8 mouse cellular contexts compared by ENCODE assay signal in the genomic region with DNA sequence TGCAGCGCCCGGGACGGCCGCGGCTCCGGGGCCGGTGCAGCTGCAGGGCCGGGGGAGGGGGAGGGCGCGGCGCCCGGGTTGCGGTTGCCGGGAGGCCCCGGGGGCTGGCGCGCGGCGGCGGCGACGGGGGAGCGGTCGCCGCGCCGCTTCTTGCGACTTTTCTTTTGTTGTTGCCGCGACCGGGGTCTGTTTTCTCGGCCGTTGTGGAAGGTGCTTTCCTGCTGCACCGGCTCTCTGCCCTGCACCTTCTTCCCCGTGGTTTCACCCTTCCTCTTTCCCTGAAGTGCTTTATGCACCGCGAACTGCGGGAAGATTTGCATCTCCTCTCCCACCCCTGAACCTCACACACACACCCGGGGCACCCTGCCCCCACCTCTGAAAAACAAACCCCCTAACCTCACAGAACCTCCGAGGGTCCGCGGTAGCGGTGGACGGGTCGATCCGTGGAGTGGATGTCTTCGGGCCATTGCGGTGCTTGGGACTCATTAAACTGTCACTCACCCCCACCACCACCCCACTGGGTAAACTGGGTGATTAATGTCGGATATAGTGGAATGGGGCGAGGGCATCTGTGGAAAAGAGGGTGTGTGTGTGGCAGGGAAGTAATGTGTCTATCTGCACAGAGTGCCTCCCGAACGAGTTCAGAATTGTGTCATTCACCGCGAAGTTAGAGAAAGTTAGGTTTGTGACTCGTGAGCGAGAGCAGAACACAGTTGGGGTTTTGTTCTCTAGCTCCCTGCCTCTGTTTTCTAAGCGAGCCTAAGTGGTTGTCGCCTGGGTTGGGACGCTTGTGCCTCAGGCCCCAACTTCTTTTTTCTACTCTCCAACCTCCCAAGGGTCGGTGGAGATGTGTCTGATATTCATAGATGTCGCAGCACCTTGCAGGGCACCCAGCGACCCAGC. TPM values are rescaled to one million over a fixed set of nuclear protein-coding genes. Genes with fewer than 3 reads are reported as not detected.
A peak's percentile ranks its signal among the peaks of the same experiment; 100 is the strongest.
DNase-seq lines count a peak whose midpoint lies in the region; ATAC-seq and TF ChIP-seq lines count a peak whose summit lies in the region.

No protein-coding gene starts in this region.

- 0 out of 2 replicates have a peak, but pooled peaks cover under 1% of the 10 kb centered on the region for H3K36me3 ChIP-seq in forebrain, embryonic 16.5 days (ENCODE audit: control insufficient read depth, insufficient read depth)
- H3K36me3 ChIP-seq in intestine, embryonic 15.5 days = peaks cover 6% of the 10 kb centered on the region; the same call in 1 of the 2 replicates
- no peaks in the 10 kb centered on the region; the same call in 1 of the 2 replicates for H3K36me3 ChIP-seq in neural tube, embryonic 14.5 days (ENCODE audit: control insufficient read depth, insufficient read depth, low read length)

- peak overlapping the region; percentile 56 for H3K4me2 ChIP-seq in forebrain, embryonic 16.5 days (ENCODE audit: low read length)
- H3K4me2 ChIP-seq in intestine, embryonic 15.5 days (replicated peaks) = peak overlapping the region; percentile 85
- peak overlapping the region; percentile 92 for H3K4me2 ChIP-seq in neural tube, embryonic 14.5 days (ENCODE audit: low read depth, low read length)

- DNase-seq in heart, adult 11 months = peak; percentile 95
- no peak for DNase-seq in heart, adult 8-10 months (ENCODE audit: low spot score)
- peak; percentile 46 for DNase-seq in lung, adult 2 months
- peak; percentile 52 for DNase-seq in urinary bladder, postnatal 14 days (ENCODE audit: low spot score)

- WGBS in forebrain, embryonic 16.5 days = under 1% methylated on average over 47 of the region's 62 CpGs
- WGBS in intestine, embryonic 15.5 days = 2% methylated on average over 52 of the region's 62 CpGs
- 1% methylated on average over 61 of the region's 62 CpGs for WGBS in lung, adult 2 months
- WGBS in neural tube, embryonic 14.5 days = under 1% methylated on average over 34 of the region's 62 CpGs

- H3K9ac ChIP-seq in forebrain, embryonic 16.5 days (replicated peaks; ENCODE audit: low read depth, low read length) = peak overlapping the region; percentile 89
- H3K9ac ChIP-seq in intestine, embryonic 15.5 days = peak overlapping the region; percentile 73
- peak overlapping the region; percentile 81 for H3K9ac ChIP-seq in neural tube, embryonic 14.5 days (replicated peaks; ENCODE audit: low read depth, low read length)

- peaks cover 4% of the 10 kb centered on the region for H3K4me1 ChIP-seq in brown adipose tissue, adult 24 weeks (ENCODE audit: control insufficient read depth, insufficient read depth, insufficient read length, low read length)
- H3K4me1 ChIP-seq in forebrain, embryonic 16.5 days (replicated peaks; ENCODE audit: control insufficient read depth, insufficient read depth, low read length) = peaks cover 27% of the 10 kb centered on the region
- H3K4me1 ChIP-seq in intestine, embryonic 15.5 days (replicated peaks) = peaks cover 12% of the 10 kb centered on the region
- peaks cover 11% of the 10 kb centered on the region for H3K4me1 ChIP-seq in lung, adult 2 months (ENCODE audit: control insufficient read depth, insufficient read depth, low read length)
- peaks cover 46% of the 10 kb centered on the region for H3K4me1 ChIP-seq in neural tube, embryonic 14.5 days (ENCODE audit: control insufficient read depth, insufficient read depth, low read length)

- H3K27ac ChIP-seq in brown adipose tissue, adult 24 weeks (replicated peaks; ENCODE audit: low read depth, low read length) = peak overlapping the region; percentile 45
- H3K27ac ChIP-seq in forebrain, embryonic 16.5 days (ENCODE audit: low read length) = peak overlapping the region; percentile 96
- peak overlapping the region; percentile 90 for H3K27ac ChIP-seq in intestine, embryonic 15.5 days
- H3K27ac ChIP-seq in neural tube, embryonic 14.5 days (ENCODE audit: low read depth, low read length) = peak overlapping the region; percentile 95

- TF ChIP-seq POLR2A in lung, adult 2 months (IDR thresholded peaks at IDR 0.05; ENCODE audit: borderline replicate concordance, extremely low read depth, low read depth, low read length) = no peak

- peak overlapping the region; percentile 99 for H3K4me3 ChIP-seq in brown adipose tissue, adult 24 weeks (ENCODE audit: insufficient read depth, low read depth, low read length)
- peak overlapping the region; percentile 64 for H3K4me3 ChIP-seq in forebrain, embryonic 16.5 days (replicated peaks; ENCODE audit: low read length)
- peak overlapping the region; percentile 77 for H3K4me3 ChIP-seq in intestine, embryonic 15.5 days (replicated peaks)
- peak overlapping the region; percentile 80 for H3K4me3 ChIP-seq in lung, adult 2 months (replicated peaks; ENCODE audit: extremely low read depth, low read depth, low read length)
- peak overlapping the region; percentile 79 for H3K4me3 ChIP-seq in neural tube, embryonic 14.5 days (ENCODE audit: low read depth, low read length)

- no peak for TF ChIP-seq CTCF in lung, adult 2 months (IDR thresholded peaks at IDR 0.05; ENCODE audit: insufficient read depth, low read length)

- ATAC-seq in forebrain, embryonic 16.5 days = no peak
- ATAC-seq in intestine, embryonic 15.5 days = peak; percentile 5
- peak; percentile 3; the same call in 1 of the 2 replicates for ATAC-seq in neural tube, embryonic 14.5 days (ENCODE audit: low read depth)

- no peaks in the 10 kb centered on the region for H3K9me3 ChIP-seq in forebrain, embryonic 16.5 days (ENCODE audit: control insufficient read depth, low read length)
- H3K9me3 ChIP-seq in intestine, embryonic 15.5 days = no peaks in the 10 kb centered on the region
- no peaks in the 10 kb centered on the region for H3K9me3 ChIP-seq in neural tube, embryonic 14.5 days (ENCODE audit: control insufficient read depth, low read length)

- H3K27me3 ChIP-seq in forebrain, embryonic 16.5 days (replicated peaks; ENCODE audit: control insufficient read depth, insufficient read depth, low read length) = no peaks in the 10 kb centered on the region
- no peaks in the 10 kb centered on the region for H3K27me3 ChIP-seq in intestine, embryonic 15.5 days (replicated peaks)
- no peaks in the 10 kb centered on the region for H3K27me3 ChIP-seq in neural tube, embryonic 14.5 days (ENCODE audit: control insufficient read depth, insufficient read depth, low read length)

RNA-seq across cellular contexts. Expression of gene Zbtb18, which starts 0.9 kb away (rescaled TPM):
- total RNA-seq in heart, adult 8-10 months (2022) = 10 to 100 TPM; 53.3 to 57.6 (median 54.3) TPM
- 12.1 and 16.7 TPM in 2 replicates for polyA plus RNA-seq in brown adipose tissue, adult 24 weeks (2012; ENCODE audit: insufficient read depth, insufficient read length, missing spikeins)
- 111 and 146 TPM in 2 replicates for polyA plus RNA-seq in forebrain, embryonic 16.5 days (2015; fragmentation: Nextera tagmentation; extraction: Ambion mirVana)
- 2.0 and 2.2 TPM in 2 replicates for polyA plus RNA-seq in intestine, embryonic 15.5 days (2015; fragmentation: Nextera tagmentation; extraction: Ambion mirVana)
- 10.5 and 18.0 TPM in 2 replicates for polyA plus RNA-seq in lung, adult 2 months (2012; rRNA removed)
- 3.0 and 6.7 TPM in 2 replicates for polyA plus RNA-seq in neural tube, embryonic 14.5 days (2014; fragmentation: Nextera tagmentation; extraction: Ambion mirVana)

Comparison
In these comparisons a context has a peak if more than half of its experiments do, and no peak if none do; other contexts are left out.
1. H3K27ac ChIP-seq: peak in every context shown above with its lines; median percentile 96 in forebrain, embryonic 16.5 days; 95 in neural tube, embryonic 14.5 days; 90 in intestine, embryonic 15.5 days; 45 in brown adipose tissue, adult 24 weeks.